Mouse (Mus musculus) spleen, adult 18-20 months (tissue): Measurements from ENCODE around the gene Tril.
A peak's percentile ranks its signal among the peaks of the same experiment; 100 is the strongest.

Experiments used
- DNase-seq, 2 experiments: peaks; one replicate each; pipeline ENCODE4 v3.0.0; 2022; ENCODE audit warnings: mixed read lengths in 2 of 2

Tril gene

GRCm38 (mm10) chr6:53806021-53806420 lies 14.6 kb downstream of the Tril start:
- DNase-seq = no peak

- no peak for DNase-seq
Measured at GRCm38 (mm10) chr6:53804145-53804544, 16.5 kb downstream of the Tril start.

GRCm38 (mm10) chr6:53803551-53803950 lies 17.1 kb downstream of the Tril start:
- DNase-seq = no peak

DNA sequence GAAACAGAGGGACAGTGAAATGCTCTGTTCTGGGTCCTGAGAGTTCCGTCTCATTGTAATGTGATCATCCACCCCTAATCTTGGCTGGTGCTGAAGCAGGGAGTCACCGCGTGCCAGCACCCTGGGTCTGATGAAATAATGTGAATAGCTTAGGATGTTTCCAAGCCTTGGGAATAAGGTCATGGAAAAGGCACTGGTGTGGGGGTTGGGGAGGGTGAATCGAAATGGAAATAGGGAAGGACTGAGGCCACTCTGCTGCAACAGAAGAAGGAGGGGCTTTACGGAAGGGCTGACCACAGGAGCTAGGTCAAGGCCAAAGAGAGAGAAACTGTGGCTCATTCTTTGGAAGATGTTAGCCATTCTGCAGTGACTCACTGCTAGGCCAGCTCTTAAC lies 18.7 kb downstream of the Tril start:
- no peak for DNase-seq

GRCm38 (mm10) chr6:53801269-53801892 lies 19.2 kb downstream of the Tril start:
- DNase-seq = no peak

GRCm38 (mm10) chr6:53798865-53799264 lies 21.8 kb downstream of the Tril start:
- DNase-seq = no peak

GRCm38 (mm10) chr6:53796835-53797234 lies 23.8 kb downstream of the Tril start:
- DNase-seq = no peak

DNA sequence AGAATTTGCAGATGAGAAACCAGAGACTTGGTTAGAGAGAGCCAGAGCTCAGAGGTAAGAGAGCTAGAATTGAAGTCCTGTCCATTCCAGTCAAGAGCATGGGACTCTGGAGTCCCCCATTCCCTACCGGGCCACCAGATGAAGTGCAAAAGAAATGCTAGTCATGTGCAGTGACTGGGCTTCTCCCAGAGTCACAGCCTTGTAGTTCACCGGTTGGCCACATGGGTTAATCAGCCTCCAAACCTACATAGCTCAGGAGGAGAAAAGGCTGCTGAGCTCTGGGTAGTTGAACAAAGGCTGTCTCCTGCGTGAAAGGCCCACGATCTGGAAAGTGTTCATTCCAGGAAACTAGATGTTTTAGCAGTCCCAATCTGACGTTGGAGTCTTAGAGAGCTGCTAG lies 24.8 kb downstream of the Tril start:
- DNase-seq = peak in 1 of 2 experiments; percentile 7

- DNase-seq = no peak
Measured at GRCm38 (mm10) chr6:53795078-53795477, 25.6 kb downstream of the Tril start.

- DNase-seq = peak in 1 of 2 experiments; percentile 37
Measured at GRCm38 (mm10) chr6:53794323-53794971, 26.2 kb downstream of the Tril start.

DNA sequence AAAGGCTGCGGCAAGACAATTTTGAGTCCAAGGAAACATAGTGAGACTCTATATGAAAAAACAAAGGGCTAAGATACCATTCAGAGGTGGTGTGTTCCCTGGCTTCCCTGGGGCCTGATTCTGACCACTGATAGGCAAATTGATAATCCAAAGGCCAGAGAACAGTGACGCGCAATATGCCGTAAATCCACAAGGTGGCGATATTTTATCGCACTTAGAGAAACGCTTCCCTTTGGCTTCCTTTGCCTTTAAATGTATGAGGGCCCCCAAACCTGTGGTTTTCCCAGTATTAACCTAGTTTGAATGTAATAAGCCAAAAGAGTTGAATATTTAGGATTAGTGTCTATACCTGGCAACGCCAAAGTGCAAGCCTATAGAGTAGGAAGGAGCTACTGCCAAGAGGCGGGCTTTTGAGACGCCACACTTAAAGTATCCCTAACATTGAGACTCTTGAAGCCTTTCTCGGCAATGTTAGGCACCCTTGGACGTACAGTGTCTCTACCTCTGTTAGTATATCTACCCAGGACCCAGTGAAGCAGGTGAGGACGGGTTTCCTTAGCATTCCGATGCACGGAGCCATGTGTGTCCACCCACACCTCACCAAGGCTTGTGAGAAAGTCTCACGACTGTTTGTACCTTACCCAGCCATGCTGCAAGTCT lies 37.6 kb downstream of the Tril start:
- DNase-seq = peak in 1 of 2 experiments; percentile 29

- no peak for DNase-seq
Measured at GRCm38 (mm10) chr6:53782273-53782672, 38.4 kb downstream of the Tril start.

DNA sequence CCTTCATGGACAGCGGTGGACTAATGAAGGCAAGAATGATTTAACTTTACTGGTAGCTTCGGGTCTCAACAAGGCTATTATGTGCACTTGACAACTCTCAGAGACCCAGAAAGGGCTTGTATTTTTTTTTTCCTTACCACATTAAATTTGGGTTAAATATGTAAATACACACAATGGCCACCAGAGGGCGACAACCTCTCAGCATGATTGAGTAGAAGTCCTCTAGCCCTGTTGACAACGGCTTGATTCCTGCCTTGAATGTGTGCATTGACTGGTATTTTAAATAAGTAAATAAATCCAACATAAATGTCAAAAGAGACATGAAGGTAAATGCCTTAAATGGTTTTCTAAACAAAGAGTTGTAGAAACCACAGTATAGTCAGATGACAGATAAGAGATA lies 39.5 kb downstream of the Tril start:
- peak in 1 of 2 experiments; percentile 44 for DNase-seq

GRCm38 (mm10) chr6:53780008-53780407 lies 40.6 kb downstream of the Tril start:
- no peak for DNase-seq

- DNase-seq = no peak
Measured at GRCm38 (mm10) chr6:53779526-53779925, 41.1 kb downstream of the Tril start.

- no peak for DNase-seq
Measured at GRCm38 (mm10) chr6:53778424-53778955, 42.1 kb downstream of the Tril start.

DNA sequence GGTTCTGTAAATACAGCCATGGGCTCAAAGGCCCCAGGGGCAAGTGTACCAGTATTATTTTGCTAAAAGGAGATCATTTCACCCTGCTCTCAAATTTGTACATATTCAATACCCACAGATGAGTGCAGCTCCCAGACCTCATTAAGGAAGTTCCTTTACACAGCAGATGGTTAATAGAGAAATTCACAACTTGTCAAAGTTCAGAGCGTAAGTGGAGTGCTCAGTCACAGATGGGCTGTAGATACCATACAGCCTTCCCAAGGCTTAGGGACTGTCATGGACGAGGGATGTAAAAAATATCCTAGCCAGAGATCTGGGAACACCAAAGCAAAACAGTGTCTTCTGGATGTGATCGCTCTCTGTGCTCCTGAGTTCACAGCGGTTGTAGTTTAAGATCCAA lies 52.4 kb downstream of the Tril start:
- no peak for DNase-seq

DNA sequence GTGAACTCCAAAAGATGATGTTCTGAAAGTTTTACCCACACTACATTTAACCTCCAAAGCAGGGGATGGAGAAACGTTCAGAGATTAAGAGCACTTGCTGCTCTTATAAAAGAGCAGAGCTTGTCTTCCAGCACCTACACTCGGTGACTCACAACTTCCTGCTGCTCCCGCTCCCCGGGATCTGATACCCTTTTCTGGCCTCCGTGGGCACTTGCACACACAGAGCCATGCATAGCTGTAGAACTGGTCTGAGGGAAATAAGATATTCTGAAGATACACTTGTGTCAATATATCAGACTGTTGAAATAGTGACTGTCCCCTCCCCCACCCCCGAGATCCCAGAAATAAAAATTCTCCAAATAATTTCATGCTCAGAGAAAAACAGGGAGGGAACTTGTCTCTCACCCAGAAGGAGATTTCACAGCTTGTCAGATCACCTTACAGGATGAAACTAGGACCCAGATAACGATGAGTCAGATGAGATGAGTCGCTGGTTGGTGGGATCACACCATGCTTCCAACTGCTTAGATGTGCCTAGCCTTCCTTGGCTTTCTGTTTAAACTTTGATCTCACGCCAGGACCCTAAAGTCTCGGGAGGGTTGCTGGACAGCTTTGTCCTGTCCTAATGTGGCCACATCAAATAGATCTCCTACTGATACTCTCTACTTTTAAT lies 54.3 kb downstream of the Tril start:
- DNase-seq = no peak

DNA sequence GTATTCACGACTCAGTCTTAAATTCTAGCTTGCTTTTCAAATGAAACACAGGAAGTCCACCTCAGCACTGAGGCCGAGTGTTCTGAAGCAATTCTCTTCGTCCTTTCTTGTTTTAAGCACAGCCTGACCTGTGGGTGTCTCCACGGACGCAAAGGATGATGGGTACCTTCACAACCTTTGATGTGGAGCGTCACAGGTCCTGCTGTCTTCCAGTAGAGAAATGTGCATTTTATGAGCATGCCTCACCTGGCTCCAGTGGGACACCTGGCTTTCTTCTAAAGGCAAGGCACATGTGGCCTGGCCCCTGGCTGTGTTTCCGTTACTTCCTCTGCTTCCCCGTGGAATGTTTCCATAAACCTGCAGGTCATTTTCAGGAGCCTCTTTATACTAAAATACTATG lies 54.9 kb downstream of the Tril start:
- DNase-seq = no peak
